Mouse (Mus musculus): ENCODE results near the gene Creb3l2.

The Creb3l2 gene

GRCm38 (mm10) chr6:37325906-37326602 is 115.9 kb downstream of the Creb3l2 start:
- no peak for DNase-seq (ENCODE audit: low spot score)

GRCm38 (mm10) chr6:37325076-37325475 is 116.9 kb downstream of the Creb3l2 start:
- no peak for DNase-seq (ENCODE audit: low spot score)

- no peak for DNase-seq (ENCODE audit: low spot score)
These were observed 119.3 kb downstream of the Creb3l2 start for GRCm38 (mm10) chr6:37322641-37323040.

- DNase-seq (ENCODE audit: low spot score): no peak
These were observed 119.9 kb downstream of the Creb3l2 start for GRCm38 (mm10) chr6:37322088-37322487.

GRCm38 (mm10) chr6:37317904-37318303 is 124.0 kb downstream of the Creb3l2 start:
- DNase-seq (ENCODE audit: low spot score): no peak

- no peak for DNase-seq (ENCODE audit: low spot score)
These were observed 126.5 kb downstream of the Creb3l2 start for GRCm38 (mm10) chr6:37315440-37315839.

- no peak for DNase-seq (ENCODE audit: low spot score)
These were observed 131.3 kb downstream of the Creb3l2 start for GRCm38 (mm10) chr6:37310601-37311000.

GRCm38 (mm10) chr6:37306616-37307015 is 135.3 kb downstream of the Creb3l2 start:
- no peak for DNase-seq (ENCODE audit: low spot score)

- DNase-seq (ENCODE audit: low spot score): no peak
These were observed 141.5 kb downstream of the Creb3l2 start for GRCm38 (mm10) chr6:37300492-37300891.

GRCm38 (mm10) chr6:37299562-37300390 is 142.2 kb downstream of the Creb3l2 start, which contains the start of gene Dgki:
Gene Dgki (minus strand): TSS chr6:37300184.
- DNase-seq (ENCODE audit: low spot score): peak; percentile 28

GRCm38 (mm10) chr6:37298982-37299381 is 143.0 kb downstream of the Creb3l2 start:
- no peak for DNase-seq (ENCODE audit: low spot score)

- DNase-seq (ENCODE audit: low spot score): no peak
These were observed 144.0 kb downstream of the Creb3l2 start for GRCm38 (mm10) chr6:37297744-37298482.

- DNase-seq (ENCODE audit: low spot score): no peak
These were observed 149.9 kb downstream of the Creb3l2 start for GRCm38 (mm10) chr6:37292068-37292467.

GRCm38 (mm10) chr6:37291171-37291570 is 150.8 kb downstream of the Creb3l2 start:
- no peak for DNase-seq (ENCODE audit: low spot score)

GRCm38 (mm10) chr6:37290691-37291090 is 151.3 kb downstream of the Creb3l2 start:
- DNase-seq (ENCODE audit: low spot score): no peak

- DNase-seq (ENCODE audit: low spot score): no peak
These were observed 155.8 kb downstream of the Creb3l2 start for GRCm38 (mm10) chr6:37286134-37286533.

- DNase-seq (ENCODE audit: low spot score): no peak
These were observed 157.1 kb downstream of the Creb3l2 start for GRCm38 (mm10) chr6:37284879-37285278.

- no peak for DNase-seq (ENCODE audit: low spot score)
These were observed 158.6 kb downstream of the Creb3l2 start for GRCm38 (mm10) chr6:37283336-37283735.

- no peak for DNase-seq (ENCODE audit: low spot score)
These were observed 159.3 kb downstream of the Creb3l2 start for GRCm38 (mm10) chr6:37282659-37283058.

Data from ovary, postnatal 36 days (tissue).